Mouse (Mus musculus) lung, embryonic 14.5 days (tissue): ENCODE results near the gene Aldh5a1. TPM values are rescaled to one million over a fixed set of nuclear protein-coding genes. Genes with fewer than 3 reads are reported as not detected.

Experiments used
- ATAC-seq: fragments of 200-750 bp; cut with Nextera tagmentation; 2 replicates; pipeline ENCODE4 v1.8.0; 2017; ENCODE audit warnings: mild to moderate bottlenecking, moderate TSS enrichment, moderate library complexity; ENCODE audit not compliant: insufficient read depth
- DNase-seq: peaks from one replicate; pipeline ENCODE4 v3.0.0-alpha.2; 2015
- H3K27ac ChIP-seq: fragments of 300-500 bp; sonication (generic); 2 replicates; pipeline ENCODE4 v1.5.1; 2014; ENCODE audit warnings: low read depth, mild to moderate bottlenecking, moderate library complexity
- H3K27me3 ChIP-seq: fragments of 300-500 bp; sonication (generic); 2 replicates; pipeline ENCODE4 v1.6.1; 2014; ENCODE audit warnings: low read length, control low read depth; ENCODE audit not compliant: insufficient read depth
- H3K36me3 ChIP-seq: fragments of 300-500 bp; sonication (generic); 2 replicates; pipeline ENCODE4 v1.6.1; 2014; ENCODE audit warnings: control low read depth; ENCODE audit not compliant: insufficient read depth
- H3K4me1 ChIP-seq: fragments of 300-500 bp; sonication (generic); 2 replicates; pipeline ENCODE4 v1.6.1; 2014; ENCODE audit warnings: antibody characterized with exemption, control low read depth; ENCODE audit not compliant: insufficient read depth
- H3K4me2 ChIP-seq: fragments of 300-500 bp; sonication (generic); 2 replicates; pipeline ENCODE4 v1.6.1; 2014; ENCODE audit warnings: mild to moderate bottlenecking
- H3K4me3 ChIP-seq: fragments of 300-500 bp; sonication (generic); 2 replicates; pipeline ENCODE4 v1.5.1; 2014; ENCODE audit warnings: low read depth, low read length
- H3K9ac ChIP-seq: fragments of 300-500 bp; sonication (generic); 2 replicates; pipeline ENCODE4 v1.6.1; 2014
- H3K9me3 ChIP-seq: fragments of 300-500 bp; sonication (generic); 2 replicates; pipeline ENCODE4 v1.6.1; 2016; ENCODE audit warnings: low read depth, low read length, control low read depth
- CTCF ChIP-seq: IDR thresholded peaks from 2 replicates; pipeline ENCODE4 v1.5.1; 2016; ENCODE audit warnings: antibody characterized with exemption, low read depth
- WGBS: fragments of 180-500 bp; shearing (Covaris S2); extraction: QIAGEN DNeasy Blood & Tissue Kit; methylation state at CpG from one replicate; pipeline ENCODE4 v1.1.7; 2014; 5-methylcytosine and 5-hydroxymethylcytosine counted together
- polyA plus RNA-seq: library from polyadenylated mRNA; unstranded; fragments of >200 nt; fragmentation: Nextera tagmentation; extraction: Ambion mirVana; gene quantifications from 2 replicates; pipeline ENCODE4 v1.2.1, GENCODE M21; 2014

Aldh5a1 gene
- polyA plus RNA-seq, 1 experiment from 2014 or later = 9.4 TPM

GRCm38 (mm10) chr13:24915831-24916230 is 21.6 kb downstream of the Aldh5a1 start:
- DNase-seq = no peak
- H3K27ac ChIP-seq = no peak overlapping the region
- 62% methylated on average over 13 of the region's 13 CpGs for WGBS
- H3K27me3 ChIP-seq = no peaks in the 10 kb centered on the region
- no peak for ATAC-seq
- peaks cover 39% of the 10 kb centered on the region; the same call in 1 of the 2 replicates for H3K36me3 ChIP-seq
- H3K9me3 ChIP-seq = no peaks in the 10 kb centered on the region
- no peak overlapping the region for H3K9ac ChIP-seq
- H3K4me3 ChIP-seq = no peak overlapping the region
- no peak overlapping the region for H3K4me2 ChIP-seq
- H3K4me1 ChIP-seq = no peaks in the 10 kb centered on the region
- TF ChIP-seq CTCF = no peak

DNA sequence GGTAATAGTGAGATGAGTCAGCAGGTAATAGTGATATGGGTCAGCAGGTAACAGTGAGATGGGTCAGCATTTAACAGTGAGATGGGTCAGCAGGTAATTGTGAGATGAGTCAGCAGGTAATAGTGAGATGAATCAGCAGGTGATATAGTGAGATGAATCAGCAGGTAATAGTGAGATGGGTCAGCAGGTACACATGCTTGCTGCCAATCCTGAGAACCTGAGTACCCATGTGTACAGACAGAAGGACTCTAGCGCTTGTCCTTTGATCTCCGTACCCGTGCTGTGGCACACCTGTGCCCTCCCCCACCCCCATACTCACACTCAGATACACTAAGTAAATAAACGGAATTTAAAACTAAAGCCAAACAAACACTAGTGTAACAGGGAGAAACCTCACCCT is 22.5 kb downstream of the Aldh5a1 start:
- H3K4me1 ChIP-seq = no peaks in the 10 kb centered on the region
- no peak overlapping the region for H3K27ac ChIP-seq
- H3K9me3 ChIP-seq = no peaks in the 10 kb centered on the region
- ATAC-seq = no peak
- 68% methylated on average over 4 of the region's 4 CpGs for WGBS
- H3K27me3 ChIP-seq = no peaks in the 10 kb centered on the region
- DNase-seq = no peak
- H3K36me3 ChIP-seq = peaks cover 39% of the 10 kb centered on the region; the same call in 1 of the 2 replicates
- no peak overlapping the region for H3K9ac ChIP-seq
- H3K4me2 ChIP-seq = no peak overlapping the region
- no peak overlapping the region for H3K4me3 ChIP-seq
- TF ChIP-seq CTCF = no peak

- no peak overlapping the region for H3K9ac ChIP-seq
- H3K4me2 ChIP-seq = no peak overlapping the region
- H3K36me3 ChIP-seq = peaks cover 33% of the 10 kb centered on the region; the same call in 1 of the 2 replicates
- no peaks in the 10 kb centered on the region for H3K4me1 ChIP-seq
- TF ChIP-seq CTCF = no peak
- H3K27me3 ChIP-seq = no peaks in the 10 kb centered on the region
- H3K9me3 ChIP-seq = no peaks in the 10 kb centered on the region
- DNase-seq = no peak
- no peak overlapping the region for H3K27ac ChIP-seq
- WGBS = 90% methylated on average over 7 of the region's 7 CpGs
- no peak overlapping the region for H3K4me3 ChIP-seq
- ATAC-seq = no peak
Observed at GRCm38 (mm10) chr13:24913576-24913975, 23.9 kb downstream of the Aldh5a1 start.

- TF ChIP-seq CTCF = peak; percentile 31; the same call in 1 of the 2 replicates
- no peak overlapping the region for H3K27ac ChIP-seq
- H3K9ac ChIP-seq = no peak overlapping the region
- H3K36me3 ChIP-seq = peaks cover 19% of the 10 kb centered on the region; the same call in 1 of the 2 replicates
- ATAC-seq = no peak
- no peaks in the 10 kb centered on the region for H3K9me3 ChIP-seq
- no peaks in the 10 kb centered on the region for H3K4me1 ChIP-seq
- DNase-seq = peak; percentile 11
- no peaks in the 10 kb centered on the region for H3K27me3 ChIP-seq
- 96% methylated on average over 1 of the region's 1 CpGs for WGBS
- H3K4me3 ChIP-seq = no peak overlapping the region
- no peak overlapping the region for H3K4me2 ChIP-seq
Observed at GRCm38 (mm10) chr13:24909112-24909511, 28.3 kb downstream of the Aldh5a1 start.

DNA sequence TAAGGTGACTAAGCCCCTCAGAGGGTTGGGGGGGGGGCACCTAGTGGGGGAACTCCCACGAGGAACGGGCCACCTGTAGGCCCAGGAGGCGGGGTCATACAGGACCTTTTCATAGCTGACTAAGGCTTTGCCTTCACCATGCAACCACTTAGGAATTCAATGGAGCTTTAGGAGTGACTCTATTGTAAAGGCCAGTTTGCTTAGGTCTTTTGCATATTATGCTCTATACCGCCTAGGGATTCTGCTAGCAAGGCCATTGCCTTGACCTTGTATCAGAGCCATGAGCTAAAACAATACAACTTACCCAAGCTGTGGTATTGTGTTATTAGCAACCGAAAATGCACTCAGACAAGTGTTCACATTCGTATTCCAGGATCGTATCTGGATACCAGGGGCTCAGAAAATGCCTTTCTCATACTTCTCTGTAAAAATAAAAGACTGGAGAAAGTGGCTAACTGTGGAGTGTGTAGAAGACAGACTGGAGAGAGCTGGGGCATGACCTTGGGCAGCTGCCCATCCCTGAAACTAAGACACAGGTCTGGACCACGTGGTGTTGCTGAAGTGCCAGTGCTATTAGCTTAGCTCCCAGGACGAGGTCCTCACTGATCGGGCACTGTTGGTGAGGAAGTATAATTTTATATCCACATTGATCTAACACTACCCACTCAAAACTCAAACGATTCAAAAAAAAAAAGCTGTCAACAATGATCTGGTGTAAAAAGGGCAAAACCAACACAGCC is 30.5 kb downstream of the Aldh5a1 start:
- Histone ChIP-seq H3K9me3 (no peaks in the 10 kb centered on the region), H3K9ac (no peak overlapping the region), H3K36me3 (peaks cover 5% of the 10 kb centered on the region; the same call in 1 of the 2 replicates), H3K4me1 (no peaks in the 10 kb centered on the region), H3K4me2 (no peak overlapping the region), H3K27ac (no peak overlapping the region), H3K4me3 (no peak overlapping the region), H3K27me3 (no peaks in the 10 kb centered on the region)
- ATAC-seq (no peak; the same call in 1 of the 2 replicates), DNase-seq (no peak)
- 81% methylated on average over 11 of the region's 11 CpGs for WGBS
- no peak for TF ChIP-seq CTCF

DNA sequence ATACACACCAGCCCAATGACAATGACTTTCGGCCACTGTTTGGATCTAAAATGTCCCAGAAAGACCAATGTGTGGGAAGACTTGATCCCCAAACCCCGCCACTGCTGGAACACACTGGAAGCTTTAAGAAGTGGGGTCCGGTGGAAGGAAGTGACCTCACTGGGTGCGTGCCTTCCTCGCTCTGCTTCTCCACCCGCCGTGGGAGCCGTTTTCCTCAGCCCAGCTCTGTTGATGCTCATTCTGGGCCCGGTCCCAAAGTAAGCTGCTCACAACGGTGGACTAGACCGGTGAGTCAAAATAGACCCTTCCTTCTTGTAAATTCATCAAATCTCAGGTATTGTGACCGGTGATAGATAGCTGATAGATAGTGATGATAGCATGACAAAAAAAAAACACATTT is 32.0 kb downstream of the Aldh5a1 start:
- H3K27me3 ChIP-seq = no peaks in the 10 kb centered on the region

DNA sequence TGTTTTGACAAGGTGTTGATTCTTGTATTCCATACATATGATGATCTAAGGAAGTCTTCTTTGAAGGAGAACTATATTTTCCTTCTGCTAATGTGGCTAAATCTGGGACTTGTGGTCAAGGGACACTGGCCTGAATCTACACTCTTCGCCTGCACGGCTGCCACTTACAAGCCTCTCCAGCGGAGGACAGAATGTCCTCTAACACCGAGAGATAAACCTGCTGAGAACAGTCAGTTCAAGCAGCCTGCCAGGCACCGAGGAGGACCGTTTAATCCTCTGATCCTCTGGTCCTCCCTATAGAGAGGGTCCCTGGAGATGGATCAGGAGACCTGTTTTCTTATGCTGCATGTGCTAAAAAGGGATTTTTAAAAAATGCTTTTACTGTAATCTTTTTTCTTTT is 34.0 kb downstream of the Aldh5a1 start:
- no peak overlapping the region for H3K27ac ChIP-seq
- WGBS = 59% methylated on average over 6 of the region's 6 CpGs
- H3K9ac ChIP-seq = no peak overlapping the region
- H3K4me1 ChIP-seq = no peaks in the 10 kb centered on the region
- no peaks in the 10 kb centered on the region for H3K36me3 ChIP-seq
- TF ChIP-seq CTCF = no peak
- no peak overlapping the region for H3K4me2 ChIP-seq
- no peaks in the 10 kb centered on the region for H3K9me3 ChIP-seq
- ATAC-seq (no peak), DNase-seq (no peak)
- H3K27me3 ChIP-seq = no peaks in the 10 kb centered on the region
- H3K4me3 ChIP-seq = no peak overlapping the region

More for the DNA sequence above, 32.0 kb downstream of the Aldh5a1 start:
- Histone ChIP-seq H3K36me3 (no peaks in the 10 kb centered on the region), H3K9ac (no peak overlapping the region), H3K4me1 (no peaks in the 10 kb centered on the region), H3K4me3 (no peak overlapping the region), H3K27ac (no peak overlapping the region), H3K4me2 (no peak overlapping the region), H3K9me3 (no peaks in the 10 kb centered on the region)
- DNase-seq (no peak), ATAC-seq (no peak)
- TF ChIP-seq CTCF = no peak
- WGBS = 82% methylated on average over 12 of the region's 12 CpGs
